Mouse (Mus musculus) megakaryocyte, adult 5-6 weeks (primary cell): ENCODE results near the gene Ephb2. TPM values are rescaled to one million over a fixed set of nuclear protein-coding genes. Genes with fewer than 3 reads are reported as not detected.

Experiments used
- ATAC-seq: 2 replicates; pipeline ENCODE4 v1.8.0; 2016; ENCODE audit warnings: mild to moderate bottlenecking, inconsistent platforms; ENCODE audit not compliant: poor library complexity, severe bottlenecking
- total RNA-seq, 2 experiments: library from RNA; stranded (forward) in 1 of 2; stranded (reverse) in 1 of 2; fragments of 153-499, 151-499 nt in 1 of 2; fragments of 221-1000, 200-1000 nt in 1 of 2; gene quantifications; 2 replicates each; pipeline versions ENCODE4 v1.2.3 to v1.2.4; 2015 to 2017

Ephb2 gene
- total RNA-seq, 2 experiments from 2014 or later = 1.1 to 1.2 TPM

- no peak for ATAC-seq
Observed at GRCm38 (mm10) chr4:136665068-136665467, 170.7 kb downstream of the Ephb2 start.

DNA sequence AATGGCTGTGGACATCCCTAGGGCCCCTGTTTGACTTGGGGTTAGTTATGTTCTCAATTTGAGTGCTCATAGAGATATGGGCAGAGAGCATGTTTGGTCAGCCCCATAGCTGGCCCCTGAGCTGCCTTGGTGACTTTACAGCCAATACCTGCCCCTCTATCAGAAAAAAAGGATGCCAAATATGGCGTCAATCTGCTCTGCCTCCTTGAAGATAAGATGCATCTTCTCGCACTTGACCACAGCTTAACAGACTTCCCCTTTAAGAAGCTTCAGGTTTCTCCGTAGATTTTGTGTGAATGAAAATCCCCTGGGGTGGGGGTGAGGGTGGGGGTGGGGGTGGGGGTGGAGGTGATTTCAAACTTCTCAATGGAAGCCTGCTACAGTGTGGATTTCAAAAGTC lies 177.9 kb downstream of the Ephb2 start:
- no peak for ATAC-seq

- no peak for ATAC-seq
Observed at GRCm38 (mm10) chr4:136653692-136654234, 182.0 kb downstream of the Ephb2 start.

DNA sequence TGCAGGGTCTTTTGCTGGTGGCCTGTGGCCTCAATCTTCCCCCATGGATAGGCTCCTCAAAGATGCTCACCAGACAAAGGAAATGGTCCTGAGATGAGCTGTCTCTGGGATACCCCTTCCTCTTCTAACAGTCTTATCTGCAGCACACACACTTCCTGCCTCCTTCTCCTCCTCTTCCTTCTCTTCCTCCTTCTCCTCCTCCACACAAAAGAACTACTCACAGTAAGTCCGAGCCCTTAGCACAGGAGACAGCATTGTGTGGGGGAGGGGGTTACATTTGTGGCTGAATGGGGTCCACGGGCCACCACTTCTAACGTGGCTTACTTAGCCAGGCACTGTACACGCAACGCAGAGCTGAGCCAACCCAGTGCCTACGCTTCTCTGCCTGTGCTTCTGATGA lies 182.8 kb downstream of the Ephb2 start:
- ATAC-seq = no peak

DNA sequence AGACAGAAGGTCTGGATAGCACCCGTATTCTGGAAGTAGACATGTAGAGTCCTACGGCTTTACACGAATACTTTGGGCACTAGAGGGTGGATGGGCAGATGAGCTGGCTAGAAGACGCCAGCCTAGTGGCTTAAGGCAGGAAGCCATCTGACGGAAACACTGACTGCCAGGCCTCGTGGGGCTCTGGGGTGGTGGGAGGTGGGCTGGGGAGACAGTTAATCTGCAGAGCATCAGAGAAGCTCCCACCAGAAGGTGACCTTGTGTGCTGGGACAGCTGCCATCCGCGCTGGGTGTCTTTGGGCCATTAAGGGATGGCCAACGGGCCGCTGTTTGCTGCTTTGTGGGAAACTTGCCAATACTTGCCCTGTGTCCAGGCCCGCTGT lies 183.3 kb downstream of the Ephb2 start:
- no peak for ATAC-seq

- no peak for ATAC-seq
Observed at GRCm38 (mm10) chr4:136651882-136652527, 183.8 kb downstream of the Ephb2 start.

DNA sequence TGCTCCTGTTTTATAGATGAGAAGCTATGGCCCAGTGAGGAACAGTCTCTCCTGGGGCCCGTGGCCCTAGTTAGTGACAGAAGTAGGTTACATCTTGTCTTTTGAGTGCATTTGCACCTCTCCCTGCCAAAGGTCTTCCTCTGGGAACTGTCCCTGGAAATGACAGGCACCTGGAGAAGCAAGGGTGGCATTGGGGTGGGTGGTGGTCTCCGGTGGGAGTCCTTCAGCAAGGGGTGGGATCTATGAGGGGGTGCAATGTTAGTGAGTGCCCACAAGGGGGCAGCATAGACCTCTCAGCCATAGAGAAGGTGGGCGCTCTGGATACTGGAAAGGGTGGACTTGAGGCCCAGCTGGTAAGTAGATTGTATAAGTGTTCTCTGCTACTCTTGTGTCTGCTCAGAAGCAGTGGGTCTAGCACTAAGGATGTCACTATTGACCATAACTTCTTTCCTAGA lies 184.4 kb downstream of the Ephb2 start:
- peak; percentile 49; the same call in 1 of the 2 replicates for ATAC-seq

DNA sequence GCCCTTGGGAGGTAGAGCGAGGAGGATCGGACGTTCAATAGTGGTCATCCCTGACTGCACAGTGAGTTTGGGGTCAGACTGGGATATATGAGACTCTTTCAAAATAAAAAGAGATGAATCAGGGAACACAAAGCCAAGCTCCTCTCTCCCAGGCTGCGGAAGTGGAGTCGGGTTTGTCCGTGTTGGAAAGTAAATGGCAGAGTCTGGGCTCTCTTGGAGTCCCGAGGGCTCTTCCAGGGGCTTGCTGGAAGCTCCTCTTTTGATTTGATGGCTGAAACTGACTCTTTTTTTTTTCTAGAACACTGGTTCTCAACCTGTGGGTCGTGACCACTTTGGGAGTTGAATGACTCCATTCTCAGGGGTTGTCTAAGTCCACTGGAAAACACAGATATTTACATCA lies 185.5 kb downstream of the Ephb2 start:
- ATAC-seq = no peak

DNA sequence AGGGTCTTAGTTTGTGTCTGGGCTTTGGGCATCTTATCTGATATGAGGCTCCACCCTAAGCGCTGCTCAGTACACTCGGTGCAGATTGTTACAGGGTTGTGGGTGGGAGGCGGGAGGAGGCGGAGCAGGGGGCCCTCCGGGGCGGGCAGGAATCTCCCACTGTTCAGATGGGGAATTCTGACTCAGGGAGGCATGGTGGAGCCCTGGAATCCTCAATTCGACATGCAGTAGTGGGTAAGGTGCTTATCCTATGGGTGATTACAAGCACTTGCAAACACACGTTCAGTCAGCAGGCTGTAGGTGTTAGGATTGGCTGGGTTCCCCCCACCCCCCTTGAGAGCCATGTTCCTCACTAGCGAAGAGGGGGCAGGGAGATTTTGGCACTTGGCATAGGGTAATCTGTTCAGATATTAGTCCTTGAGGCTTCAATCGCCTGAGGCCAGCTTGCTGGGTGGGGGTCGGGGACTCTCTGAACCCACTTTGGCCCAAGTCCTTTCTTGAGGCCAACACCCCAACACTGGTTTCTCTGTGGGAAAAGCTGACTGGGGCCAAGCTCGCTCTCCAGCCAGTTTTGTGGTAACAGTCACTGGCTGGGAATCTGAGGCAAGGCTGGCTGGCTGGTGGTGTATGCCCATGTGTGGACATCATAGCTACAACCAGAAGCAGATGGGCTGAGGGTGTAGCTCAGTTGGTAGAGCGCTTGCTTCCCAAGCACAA lies 186.2 kb downstream of the Ephb2 start:
- no peak for ATAC-seq

DNA sequence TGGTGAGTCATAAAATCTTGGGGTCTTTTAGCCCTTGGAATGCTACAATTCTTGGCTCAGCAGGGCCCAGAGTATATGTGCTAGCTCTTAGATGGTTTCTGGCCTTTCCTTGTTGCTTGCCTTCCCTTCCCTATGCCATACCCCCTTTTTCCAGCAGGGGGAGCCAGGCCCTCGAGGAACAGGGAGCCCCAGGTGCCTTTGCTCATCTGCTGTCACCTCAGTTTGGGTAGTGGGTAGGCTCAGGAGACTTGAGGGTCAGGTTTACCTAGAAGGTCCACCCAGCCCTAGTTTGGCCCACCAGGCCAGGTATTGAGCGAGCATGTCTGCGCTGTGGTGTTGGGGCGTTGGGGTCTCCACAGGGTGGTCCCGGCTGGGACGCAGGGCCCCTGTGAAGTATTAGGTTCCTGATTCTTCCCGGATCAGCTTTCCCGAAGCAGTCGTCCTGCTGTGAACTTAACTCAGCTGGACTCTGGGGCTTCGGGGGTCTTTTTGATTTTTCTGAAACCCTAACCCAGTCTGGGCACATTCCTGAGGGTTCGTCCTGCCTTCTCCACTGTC lies 186.8 kb downstream of the Ephb2 start:
- peak; percentile 77 for ATAC-seq

GRCm38 (mm10) chr4:136638890-136639289 lies 196.9 kb downstream of the Ephb2 start:
- no peak for ATAC-seq

GRCm38 (mm10) chr4:136638230-136638750 lies 197.5 kb downstream of the Ephb2 start:
- ATAC-seq = no peak

DNA sequence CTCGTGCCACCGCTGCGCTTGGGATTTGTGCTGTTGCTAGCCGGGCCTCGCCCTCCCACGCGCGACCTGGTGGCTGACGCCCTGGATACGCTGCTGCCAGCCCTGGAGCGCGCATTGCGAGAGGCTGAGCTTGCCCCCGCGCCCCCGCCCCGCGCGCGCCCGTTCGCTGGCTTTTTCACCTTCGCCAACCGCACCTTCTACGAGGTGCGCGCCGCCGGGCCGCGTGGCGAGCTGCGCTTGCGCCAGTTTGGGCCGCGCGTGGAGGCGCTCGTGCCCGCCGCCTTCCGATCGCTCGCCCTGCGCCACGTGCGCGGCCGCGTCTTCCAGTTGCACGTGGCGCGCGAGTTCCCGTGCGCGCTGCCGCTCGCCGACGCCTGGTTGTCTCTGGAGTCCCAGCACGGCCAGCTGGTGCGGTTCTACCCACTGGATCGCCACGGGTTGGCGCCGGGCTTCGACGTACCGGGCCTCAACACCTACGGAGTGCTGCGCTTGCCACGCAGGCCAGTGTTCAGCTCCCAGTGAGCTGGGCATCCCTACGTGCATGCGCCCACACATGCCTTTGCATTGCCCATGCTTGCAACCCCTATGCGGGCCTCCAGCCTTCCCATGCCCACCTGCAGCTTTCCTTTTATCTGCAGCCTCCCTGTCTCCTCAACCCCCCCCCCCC lies 198.1 kb downstream of the Ephb2 start:
- no peak for ATAC-seq

- ATAC-seq = no peak
Observed at GRCm38 (mm10) chr4:136636983-136637562, 198.7 kb downstream of the Ephb2 start.

- no peak for ATAC-seq
Observed at GRCm38 (mm10) chr4:136636511-136636910, 199.3 kb downstream of the Ephb2 start.

- no peak for ATAC-seq
Observed at GRCm38 (mm10) chr4:136635995-136636394, 199.8 kb downstream of the Ephb2 start.

- ATAC-seq = no peak
Observed at GRCm38 (mm10) chr4:136631237-136631994, 204.4 kb downstream of the Ephb2 start.

- ATAC-seq = peak; percentile 62
Observed at GRCm38 (mm10) chr4:136626590-136626989, 209.2 kb downstream of the Ephb2 start.

GRCm38 (mm10) chr4:136622388-136622787 lies 213.4 kb downstream of the Ephb2 start, which contains the start of gene Lactbl1:
Gene Lactbl1, plus strand, starts transcription at chr4:136622621.
- ATAC-seq = no peak

GRCm38 (mm10) chr4:136621956-136622355 lies 213.8 kb downstream of the Ephb2 start:
- no peak for ATAC-seq
